ENCODE assay signal across 28 mouse cellular contexts in the genomic region with DNA sequence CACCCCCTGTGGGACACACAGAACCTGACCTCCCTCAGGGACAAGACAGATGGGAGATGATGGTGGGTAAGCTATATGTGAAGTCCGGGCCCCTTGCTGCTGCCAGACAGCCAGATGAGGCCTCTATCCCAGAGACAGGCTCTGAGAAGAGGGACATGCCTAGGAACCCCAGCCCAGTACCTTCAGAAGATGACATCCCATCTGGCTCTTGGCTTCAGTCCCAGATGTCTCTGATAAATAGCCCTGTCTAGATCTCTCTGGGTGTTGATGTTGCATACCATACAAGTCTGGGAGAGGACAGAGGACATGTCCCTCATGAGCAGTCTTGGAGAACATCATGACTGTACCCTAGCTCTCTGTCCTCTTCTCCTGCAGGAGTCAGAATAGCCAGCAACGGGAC. TPM values are rescaled to one million over a fixed set of nuclear protein-coding genes. Genes with fewer than 3 reads are reported as not detected.
"Had no signal": no experiment of that assay in that cellular context is flagged by ENCODE, and none has a peak within 500 bp of the region (broad histone marks: within the 10 kb centered on the region; RNA-seq: fewer than 3 reads in every experiment).

No protein-coding gene starts in this region.

- H3K9me3 ChIP-seq: heart, embryonic 10.5 days; heart, embryonic 12.5 days; hindbrain, embryonic 15.5 days; intestine, embryonic 15.5 days; kidney, embryonic 15.5 days; limb, embryonic 15.5 days; liver, embryonic 12.5 days had no signal

- H3K4me1 ChIP-seq: heart, embryonic 12.5 days; liver, embryonic 12.5 days had no signal

- H3K27me3 ChIP-seq: hindbrain, embryonic 15.5 days; kidney, embryonic 15.5 days had no signal

- H3K4me2 ChIP-seq: heart, embryonic 12.5 days; hindbrain, embryonic 15.5 days; intestine, embryonic 15.5 days; kidney, embryonic 15.5 days; limb, embryonic 13.5 days; limb, embryonic 15.5 days; liver, embryonic 12.5 days had no signal

- H3K27ac ChIP-seq: gastrocnemius, adult 2 months; heart, embryonic 10.5 days; hindbrain, embryonic 15.5 days; intestine, embryonic 15.5 days; kidney, embryonic 15.5 days; kidney, postnatal 0 days; limb, embryonic 13.5 days; limb, embryonic 15.5 days; liver, embryonic 12.5 days; liver, embryonic 14.5 days had no signal

- H3K4me3 ChIP-seq: gastrocnemius, adult 2 months; heart, embryonic 10.5 days; heart, embryonic 12.5 days; hindbrain, embryonic 15.5 days; intestine, embryonic 15.5 days; kidney, embryonic 15.5 days; limb, embryonic 13.5 days; limb, embryonic 15.5 days; liver, embryonic 12.5 days had no signal

- H3K36me3 ChIP-seq: heart, embryonic 10.5 days; heart, embryonic 12.5 days; hindbrain, embryonic 15.5 days; intestine, embryonic 15.5 days; kidney, embryonic 15.5 days; limb, embryonic 13.5 days; limb, embryonic 15.5 days; liver, embryonic 12.5 days had no signal

- H3K9ac ChIP-seq: heart, embryonic 12.5 days; hindbrain, embryonic 15.5 days; intestine, embryonic 15.5 days; kidney, embryonic 15.5 days; limb, embryonic 13.5 days; limb, embryonic 15.5 days; liver, embryonic 12.5 days; liver, embryonic 14.5 days had no signal

- ATAC-seq: inflammation-experienced regulatory T-cells, adult 6 months; intestine, embryonic 15.5 days; intestine, postnatal 0 days; liver, embryonic 12.5 days had no signal

- DNase-seq: gastrocnemius, adult 2 months; gastrocnemius, postnatal 10 days; gastrocnemius, postnatal 25 days; heart, adult 18-20 months; heart, postnatal 10 days; heart, postnatal 4 days; kidney, adult 18-20 months; kidney, adult 9 months; kidney, postnatal 14 days; kidney, postnatal 36 days; layer of hippocampus, adult 9-11 months; layer of hippocampus, postnatal 36 days; left cerebral cortex, postnatal 4 days had no signal

RNA-seq across cellular contexts. Expression of gene Disp3, which starts 42.5 kb away (rescaled TPM):
- total RNA-seq: gastrocnemius, adult 2 months; granulocyte monocyte progenitor cell, adult 5-6 weeks; heart, adult 18-20 months; heart, postnatal 25 days; liver, adult 2 months had no signal
- polyA plus RNA-seq: inflammation-experienced regulatory T-cells, adult 6 months; liver, adult 2 months; liver, embryonic 14.5 days had no signal
